Mouse (Mus musculus) myocyte (in vitro differentiated cells): ENCODE results near the gene Radil. TPM values are rescaled to one million over a fixed set of nuclear protein-coding genes. Genes with fewer than 3 reads are reported as not detected.

Source experiments
- H3K27me3 ChIP-seq: one replicate; pipeline ENCODE4 v1.6.1; 2011; ENCODE audit not compliant: control insufficient read depth, insufficient read depth, insufficient read length
- H3K36me3 ChIP-seq: one replicate; pipeline ENCODE4 v1.6.1; 2011; ENCODE audit not compliant: control insufficient read depth, insufficient read depth
- H3K4me2 ChIP-seq: one replicate; pipeline ENCODE4 v1.6.1; 2011; ENCODE audit warnings: low read depth, control low read depth
- H3K4me3 ChIP-seq: one replicate; pipeline ENCODE4 v1.5.1; 2011; ENCODE audit warnings: mild to moderate bottlenecking, control low read depth, moderate library complexity
- H3K79me2 ChIP-seq: one replicate; pipeline ENCODE4 v1.6.1; 2011; ENCODE audit not compliant: control insufficient read depth, insufficient read depth
- H3ac ChIP-seq: one replicate; pipeline ENCODE4 v1.6.1; 2011; ENCODE audit not compliant: control insufficient read depth, insufficient read length
- CEBPB ChIP-seq: IDR thresholded peaks from 2 replicates; pipeline ENCODE4 v1.6.1; 2011; ENCODE audit warnings: mild to moderate bottlenecking, moderate library complexity; ENCODE audit not compliant: poor library complexity, insufficient read depth, severe bottlenecking
- E2F4 ChIP-seq: IDR thresholded peaks from one replicate; pipeline ENCODE4 v1.6.1; 2011; ENCODE audit warnings: mild to moderate bottlenecking, control low read depth, moderate library complexity; ENCODE audit not compliant: insufficient read depth
- MAX ChIP-seq: IDR thresholded peaks from one replicate; pipeline ENCODE4 v1.6.1; 2011; ENCODE audit warnings: low read depth, mild to moderate bottlenecking, control low read depth
- MYOD1 ChIP-seq, 3 experiments: IDR thresholded peaks; one replicate each; pipeline ENCODE4 v1.6.1; 2011; ENCODE audit warnings: control low read depth in 2 of 3, low read depth in 2 of 3, mild to moderate bottlenecking in 2 of 3, moderate library complexity in 1 of 3; ENCODE audit not compliant: insufficient read length in 2 of 3, control insufficient read depth in 1 of 3
- MYOG ChIP-seq, 3 experiments: IDR thresholded peaks; one replicate each; pipeline ENCODE4 v1.6.1; 2011; ENCODE audit warnings: control low read depth in 2 of 3, low read depth in 2 of 3, mild to moderate bottlenecking in 2 of 3; ENCODE audit not compliant: insufficient read length in 2 of 3, control insufficient read depth in 1 of 3, insufficient read depth in 1 of 3
- POLR2A ChIP-seq: IDR thresholded peaks from one replicate; pipeline ENCODE4 v1.6.1; 2011; ENCODE audit warnings: low read depth, mild to moderate bottlenecking, control low read depth, moderate library complexity; ENCODE audit not compliant: insufficient read length
- POLR2AphosphoS2 ChIP-seq: IDR thresholded peaks from one replicate; pipeline ENCODE4 v1.6.1; 2011; ENCODE audit warnings: low read depth, control low read depth; ENCODE audit not compliant: insufficient read length
- REST ChIP-seq: IDR thresholded peaks from one replicate; pipeline ENCODE4 v1.6.1; 2011; ENCODE audit warnings: mild to moderate bottlenecking, control low read depth, moderate library complexity; ENCODE audit not compliant: insufficient read depth, insufficient read length
- SRF ChIP-seq: IDR thresholded peaks from one replicate; pipeline ENCODE4 v1.6.1; 2011; ENCODE audit warnings: low read depth; ENCODE audit not compliant: control insufficient read depth, insufficient read length
- TCF12 ChIP-seq: IDR thresholded peaks from one replicate; pipeline ENCODE4 v1.6.1; 2011; ENCODE audit warnings: mild to moderate bottlenecking, control low read depth; ENCODE audit not compliant: poor library complexity, insufficient read depth, severe bottlenecking
- TCF3 ChIP-seq: IDR thresholded peaks from one replicate; pipeline ENCODE4 v1.6.1; 2011; ENCODE audit warnings: low read depth, control low read depth; ENCODE audit not compliant: insufficient read length
- USF1 ChIP-seq: IDR thresholded peaks from one replicate; pipeline ENCODE4 v1.6.1; 2011; ENCODE audit warnings: low read depth, mild to moderate bottlenecking, control low read depth, moderate library complexity
- polyA plus RNA-seq: library from polyadenylated mRNA; unstranded; fragments of >200 nt; fragmentation: generic; extraction: Trizol; gene quantifications from one replicate; pipeline ENCODE4 v1.2.1, GENCODE M21; 2012; ENCODE audit warnings: missing spikeins

Gene Radil
- polyA plus RNA-seq, 1 experiment, result 1.6 TPM

GRCm38 (mm10) chr5:142555866-142556265, 5.0 kb upstream of the Radil start:
- H3K27me3 ChIP-seq, result no peaks in the 10 kb centered on the region

GRCm38 (mm10) chr5:142549961-142550705, 765 bp downstream of the Radil start:
- Histone ChIP-seq H3K36me3 (no peaks in the 10 kb centered on the region), H3ac (peak overlapping the region; percentile 16), H3K4me2 (peak overlapping the region; percentile 96), H3K4me3 (peak overlapping the region; percentile 27), H3K79me2 (no peaks in the 10 kb centered on the region), H3K27me3 (no peaks in the 10 kb centered on the region)
- TF ChIP-seq SRF (no peak), MYOG (IDR thresholded peaks at IDR 0.05; ENCODE audit: control insufficient read depth in 1 of 3, insufficient read depth in 1 of 3, insufficient read length in 2 of 3, low read depth in 2 of 3) (no peak), TCF3 (no peak), TCF12 (no peak)

More at GRCm38 (mm10) chr5:142555866-142556265, 5.0 kb upstream of the Radil start:
- TF ChIP-seq POLR2A, result no peak
- no peak for TF ChIP-seq MAX
- TF ChIP-seq SRF, result no peak
- no peak for TF ChIP-seq CEBPB
- no peak for TF ChIP-seq MYOG (IDR thresholded peaks at IDR 0.05; ENCODE audit: control insufficient read depth in 1 of 3, insufficient read depth in 1 of 3, insufficient read length in 2 of 3, low read depth in 2 of 3)
- TF ChIP-seq E2F4, result no peak
- no peak for TF ChIP-seq TCF3
- TF ChIP-seq MYOD1 (IDR thresholded peaks at IDR 0.05; ENCODE audit: control insufficient read depth in 1 of 3, insufficient read length in 2 of 3, low read depth in 2 of 3), result no peak
- no peak for TF ChIP-seq USF1
- TF ChIP-seq REST, result no peak
- TF ChIP-seq TCF12, result no peak
- H3K4me2 ChIP-seq, result no peak overlapping the region
- H3K79me2 ChIP-seq, result no peaks in the 10 kb centered on the region
- H3K36me3 ChIP-seq, result no peaks in the 10 kb centered on the region
- H3K4me3 ChIP-seq, result no peak overlapping the region
- H3ac ChIP-seq, result no peak overlapping the region

GRCm38 (mm10) chr5:142549441-142549840, 1.5 kb downstream of the Radil start:
- H3K4me3 ChIP-seq, result peak overlapping the region; percentile 27
- H3ac ChIP-seq, result no peak overlapping the region
- no peaks in the 10 kb centered on the region for H3K79me2 ChIP-seq
- TF ChIP-seq POLR2AphosphoS2 (no peak), USF1 (no peak), TCF12 (no peak), REST (no peak), MYOG (IDR thresholded peaks at IDR 0.05; ENCODE audit: control insufficient read depth in 1 of 3, insufficient read depth in 1 of 3, insufficient read length in 2 of 3, low read depth in 2 of 3) (no peak), TCF3 (no peak), MAX (no peak), MYOD1 (IDR thresholded peaks at IDR 0.05; ENCODE audit: control insufficient read depth in 1 of 3, insufficient read length in 2 of 3, low read depth in 2 of 3) (no peak), SRF (no peak), CEBPB (no peak), POLR2A (no peak), E2F4 (no peak)
- no peaks in the 10 kb centered on the region for H3K36me3 ChIP-seq
- H3K27me3 ChIP-seq, result no peaks in the 10 kb centered on the region
- peak overlapping the region; percentile 96 for H3K4me2 ChIP-seq

- Histone ChIP-seq H3K27me3 (no peaks in the 10 kb centered on the region), H3K79me2 (no peaks in the 10 kb centered on the region), H3K4me3 (no peak overlapping the region), H3ac (no peak overlapping the region), H3K4me2 (no peak overlapping the region), H3K36me3 (no peaks in the 10 kb centered on the region)
- TF ChIP-seq TCF3 (no peak), USF1 (no peak), POLR2AphosphoS2 (no peak), CEBPB (no peak), E2F4 (no peak), MAX (no peak), REST (no peak), TCF12 (no peak), POLR2A (no peak), SRF (no peak), MYOD1 (IDR thresholded peaks at IDR 0.05; ENCODE audit: control insufficient read depth in 1 of 3, insufficient read length in 2 of 3, low read depth in 2 of 3) (no peak), MYOG (IDR thresholded peaks at IDR 0.05; ENCODE audit: control insufficient read depth in 1 of 3, insufficient read depth in 1 of 3, insufficient read length in 2 of 3, low read depth in 2 of 3) (no peak)
These were observed 3.8 kb downstream of the Radil start for GRCm38 (mm10) chr5:142547066-142547465.
